ENCODE assay signal across 12 mouse cellular contexts in the genomic region with DNA sequence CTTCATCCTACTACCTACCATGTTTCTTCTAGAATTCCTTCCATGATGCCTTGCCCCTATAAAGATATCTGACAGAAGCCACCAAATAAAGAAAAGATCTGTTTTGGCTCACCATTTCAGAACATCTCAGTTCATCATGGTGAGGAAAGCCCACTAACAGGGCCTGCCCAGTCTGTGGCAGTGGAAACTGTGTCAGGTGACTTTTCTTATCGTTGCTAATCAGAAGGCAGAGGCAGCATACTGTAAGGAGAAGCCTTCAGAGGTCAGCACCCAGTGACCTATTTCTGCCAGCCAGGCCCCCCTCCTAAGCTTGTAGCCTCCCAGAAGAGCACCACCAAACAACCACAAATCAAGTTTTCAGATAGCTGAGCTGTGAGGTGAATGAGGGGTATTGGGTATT.
A peak's percentile ranks its signal among the peaks of the same experiment; 100 is the strongest.
DNase-seq lines count a peak whose midpoint lies in the region; ATAC-seq and TF ChIP-seq lines count a peak whose summit lies in the region.
"Had no signal": no experiment of that assay in that cellular context is flagged by ENCODE, and none has a peak within 500 bp of the region (broad histone marks: within the 10 kb centered on the region; RNA-seq: fewer than 3 reads in every experiment).

No protein-coding gene starts in this region.

- no peaks in the 10 kb centered on the region for H3K27me3 ChIP-seq in forebrain, embryonic 15.5 days
- no peaks in the 10 kb centered on the region for H3K27me3 ChIP-seq in forebrain, embryonic 14.5 days (replicated peaks; ENCODE audit: control insufficient read depth, insufficient read depth, low read length)
- no peaks in the 10 kb centered on the region for H3K27me3 ChIP-seq in hindbrain, embryonic 12.5 days
- no peaks in the 10 kb centered on the region for H3K27me3 ChIP-seq in hindbrain, embryonic 16.5 days (replicated peaks; ENCODE audit: control insufficient read depth, insufficient read depth, low read length)
- H3K27me3 ChIP-seq in liver, embryonic 16.5 days (ENCODE audit: control insufficient read depth, insufficient read depth, low read depth, low read length) = no peaks in the 10 kb centered on the region
- H3K27me3 ChIP-seq: stomach, embryonic 15.5 days had no signal

- no peak for DNase-seq in forebrain, embryonic 14.5 days (ENCODE audit: low spot score)
- no peak for DNase-seq in testis, postnatal 10 days (ENCODE audit: low spot score)
- no peak for DNase-seq in ovary, postnatal 36 days (ENCODE audit: low spot score)
- DNase-seq: cerebellum, adult 11 months; thymus, postnatal 4 days had no signal

- 0 out of 2 replicates have a peak, but pooled peaks have one; percentile 37 for ATAC-seq in forebrain, embryonic 15.5 days (replicated peaks)
- ATAC-seq in forebrain, embryonic 14.5 days = no peak
- 0 out of 2 replicates have a peak, but pooled peaks have one; percentile 32 for ATAC-seq in hindbrain, embryonic 12.5 days (ENCODE audit: low FRiP score)
- ATAC-seq in hindbrain, embryonic 16.5 days = no peak
- ATAC-seq in liver, embryonic 16.5 days (ENCODE audit: low read depth) = 0 out of 2 replicates have a peak, but pooled peaks have one; percentile 47

- no peak overlapping the region for H3K4me3 ChIP-seq in forebrain, embryonic 15.5 days
- H3K4me3 ChIP-seq in forebrain, embryonic 14.5 days (ENCODE audit: low read depth, low read length) = no peak overlapping the region
- H3K4me3 ChIP-seq in hindbrain, embryonic 12.5 days = no peak overlapping the region
- H3K4me3 ChIP-seq in hindbrain, embryonic 16.5 days (ENCODE audit: low read length) = no peak overlapping the region
- no peak overlapping the region for H3K4me3 ChIP-seq in bone marrow macrophage, adult 2 months (ENCODE audit: insufficient read depth, low read length)
- no peak overlapping the region for H3K4me3 ChIP-seq in liver, embryonic 16.5 days (ENCODE audit: low read depth, low read length)
- H3K4me3 ChIP-seq: stomach, embryonic 15.5 days had no signal

- H3K9me3 ChIP-seq in forebrain, embryonic 15.5 days = no peaks in the 10 kb centered on the region
- H3K9me3 ChIP-seq in forebrain, embryonic 14.5 days (replicated peaks; ENCODE audit: control insufficient read depth, low read length) = no peaks in the 10 kb centered on the region
- H3K9me3 ChIP-seq in hindbrain, embryonic 12.5 days (replicated peaks) = no peaks in the 10 kb centered on the region
- H3K9me3 ChIP-seq in hindbrain, embryonic 16.5 days (ENCODE audit: control insufficient read depth, low read length) = no peaks in the 10 kb centered on the region
- H3K9me3 ChIP-seq in liver, embryonic 16.5 days (replicated peaks; ENCODE audit: control insufficient read depth, low read length) = no peaks in the 10 kb centered on the region
- H3K9me3 ChIP-seq: stomach, embryonic 15.5 days had no signal

- WGBS in forebrain, embryonic 15.5 days = 77% methylated on average over 1 of the region's 1 CpGs
- WGBS in forebrain, embryonic 14.5 days = 94% methylated on average over 1 of the region's 1 CpGs
- WGBS in hindbrain, embryonic 12.5 days = 63% methylated on average over 1 of the region's 1 CpGs
- 83% methylated on average over 1 of the region's 1 CpGs for WGBS in hindbrain, embryonic 16.5 days
- WGBS in liver, embryonic 16.5 days (ENCODE audit: insufficient replicate concordance) = 9% methylated on average over 1 of the region's 1 CpGs

- H3K36me3 ChIP-seq in forebrain, embryonic 15.5 days = no peaks in the 10 kb centered on the region
- no peaks in the 10 kb centered on the region for H3K36me3 ChIP-seq in forebrain, embryonic 14.5 days (ENCODE audit: control insufficient read depth, insufficient read depth, low read length)
- H3K36me3 ChIP-seq in hindbrain, embryonic 12.5 days = no peaks in the 10 kb centered on the region
- H3K36me3 ChIP-seq in hindbrain, embryonic 16.5 days (ENCODE audit: control insufficient read depth, insufficient read depth, low read length) = no peaks in the 10 kb centered on the region
- H3K36me3 ChIP-seq in liver, embryonic 16.5 days (ENCODE audit: control insufficient read depth, insufficient read depth) = no peaks in the 10 kb centered on the region
- H3K36me3 ChIP-seq: stomach, embryonic 15.5 days had no signal

- TF ChIP-seq CTCF in bone marrow macrophage, adult 2 months (IDR thresholded peaks at IDR 0.05; ENCODE audit: low read depth, low read length) = no peak

- TF ChIP-seq POLR2A in bone marrow macrophage, adult 2 months (IDR thresholded peaks at IDR 0.05; ENCODE audit: borderline replicate concordance, low read depth, low read length) = no peak

- no peak overlapping the region for H3K27ac ChIP-seq in forebrain, embryonic 15.5 days (replicated peaks)
- no peak overlapping the region for H3K27ac ChIP-seq in forebrain, embryonic 14.5 days (ENCODE audit: low read depth, low read length)
- no peak overlapping the region for H3K27ac ChIP-seq in hindbrain, embryonic 12.5 days
- no peak overlapping the region for H3K27ac ChIP-seq in hindbrain, embryonic 16.5 days (ENCODE audit: low read depth, low read length)
- peak overlapping the region; percentile 67 for H3K27ac ChIP-seq in bone marrow macrophage, adult 2 months (ENCODE audit: insufficient read depth, low read depth, low read length)
- no peak overlapping the region for H3K27ac ChIP-seq in liver, embryonic 16.5 days (ENCODE audit: low read length)
- H3K27ac ChIP-seq: stomach, embryonic 15.5 days had no signal

- H3K9ac ChIP-seq in forebrain, embryonic 15.5 days (replicated peaks) = no peak overlapping the region
- no peak overlapping the region for H3K9ac ChIP-seq in forebrain, embryonic 14.5 days (ENCODE audit: low read length)
- no peak overlapping the region for H3K9ac ChIP-seq in hindbrain, embryonic 12.5 days
- H3K9ac ChIP-seq in hindbrain, embryonic 16.5 days (ENCODE audit: low read depth, low read length) = no peak overlapping the region
- no peak overlapping the region for H3K9ac ChIP-seq in liver, embryonic 16.5 days (ENCODE audit: low read depth, low read length)
- H3K9ac ChIP-seq: stomach, embryonic 15.5 days had no signal

- peaks cover 14% of the 10 kb centered on the region for H3K4me1 ChIP-seq in forebrain, embryonic 15.5 days
- peaks cover 6% of the 10 kb centered on the region; the same call in 1 of the 2 replicates for H3K4me1 ChIP-seq in forebrain, embryonic 14.5 days (ENCODE audit: control insufficient read depth, insufficient read depth, low read length)
- H3K4me1 ChIP-seq in hindbrain, embryonic 12.5 days = peaks cover 18% of the 10 kb centered on the region
- H3K4me1 ChIP-seq in hindbrain, embryonic 16.5 days (ENCODE audit: control insufficient read depth, insufficient read depth, low read depth, low read length) = peaks cover 4% of the 10 kb centered on the region
- peaks cover 37% of the 10 kb centered on the region for H3K4me1 ChIP-seq in bone marrow macrophage, adult 2 months (ENCODE audit: control insufficient read depth, insufficient read depth, low read length)
- H3K4me1 ChIP-seq in liver, embryonic 16.5 days (ENCODE audit: control insufficient read depth, low read depth, low read length) = peaks cover 7% of the 10 kb centered on the region

- no peak overlapping the region for H3K4me2 ChIP-seq in forebrain, embryonic 15.5 days (replicated peaks)
- H3K4me2 ChIP-seq in forebrain, embryonic 14.5 days (ENCODE audit: low read length) = no peak overlapping the region
- H3K4me2 ChIP-seq in hindbrain, embryonic 12.5 days (replicated peaks) = no peak overlapping the region
- no peak overlapping the region for H3K4me2 ChIP-seq in hindbrain, embryonic 16.5 days (ENCODE audit: low read length)
- H3K4me2 ChIP-seq in liver, embryonic 16.5 days (ENCODE audit: low read depth, low read length) = no peak overlapping the region
- H3K4me2 ChIP-seq: midbrain, embryonic 11.5 days; stomach, embryonic 15.5 days had no signal

Comparison
In these comparisons a context has a peak if more than half of its experiments do, and no peak if none do; other contexts are left out.
1. ATAC-seq: peak in forebrain, embryonic 15.5 days (single experiment), hindbrain, embryonic 12.5 days (single experiment) and liver, embryonic 16.5 days (single experiment); none in forebrain, embryonic 14.5 days (single experiment) and hindbrain, embryonic 16.5 days (single experiment).